Mouse (Mus musculus): ENCODE data around the gene Dctn2.

GRCm38 (mm10) chr10:127236541-127236940 lies 29.6 kb upstream of the Dctn2 start:
- TF ChIP-seq ZKSCAN1 (IDR thresholded peaks at IDR 0.05; ENCODE audit: low read depth, low read length) (no peak), POLR2A (IDR thresholded peaks at IDR 0.05; ENCODE audit: control insufficient read depth in 1 of 2, insufficient read depth in 1 of 2, low read depth in 1 of 2, low read length in 2 of 2, poor library complexity in 1 of 2) (no peak), MXI1 (IDR thresholded peaks at IDR 0.05; ENCODE audit: low read depth, low read length) (no peak), USF1 (IDR thresholded peaks at IDR 0.05; ENCODE audit: low read depth, low read length) (no peak), CTCF (IDR thresholded peaks at IDR 0.05 in 2 of 3, conservative IDR thresholded peaks at IDR 0.05 in 1 of 3; ENCODE audit: control insufficient read depth in 1 of 3, insufficient read depth in 1 of 3, low read depth in 2 of 3, low read length in 3 of 3, poor library complexity in 1 of 3, severe bottlenecking in 1 of 3) (no peak), SMC3 (IDR thresholded peaks at IDR 0.05; ENCODE audit: low read depth, low read length) (no peak), GABPA (IDR thresholded peaks at IDR 0.05; ENCODE audit: low read depth, low read length) (no peak), E2F4 (IDR thresholded peaks at IDR 0.05; ENCODE audit: borderline replicate concordance, low read depth, low read length) (no peak), EP300 (IDR thresholded peaks at IDR 0.05; ENCODE audit: low read depth in 1 of 2, low read length in 2 of 2) (no peak), ETS1 (IDR thresholded peaks at IDR 0.05; ENCODE audit: low read depth, low read length) (no peak)

All from MEL (cell line).